Mouse (Mus musculus) T-helper 1 cell (primary cell): Measurements from ENCODE around the gene Rhox8.
"Not testable (repeated sequence)": the region's sequence is repeated elsewhere in the genome, so short reads cannot be mapped to it uniquely, and the experiment has no call there.

ENCODE experiments used
- in situ Hi-C: fragments of 300-600 bp; cut with MboI, MseI; formaldehyde crosslinking; loops from one replicate; pipeline ENCODE4 v1.15.1; 2025; ENCODE audit warnings: high pct_unique_total_duplicates

The Rhox8 gene

GRCm38 (mm10) chrX:37878844-37879243 lies at the start of gene Rhox8:
TSS of gene Rhox8 (minus strand) at chrX:37878944.
- in situ Hi-C loops, result no loop called here

GRCm38 (mm10) chrX:37916311-37916710 lies 37.6 kb upstream of the Rhox8 start:
- in situ Hi-C loops, result no loop called here

DNA sequence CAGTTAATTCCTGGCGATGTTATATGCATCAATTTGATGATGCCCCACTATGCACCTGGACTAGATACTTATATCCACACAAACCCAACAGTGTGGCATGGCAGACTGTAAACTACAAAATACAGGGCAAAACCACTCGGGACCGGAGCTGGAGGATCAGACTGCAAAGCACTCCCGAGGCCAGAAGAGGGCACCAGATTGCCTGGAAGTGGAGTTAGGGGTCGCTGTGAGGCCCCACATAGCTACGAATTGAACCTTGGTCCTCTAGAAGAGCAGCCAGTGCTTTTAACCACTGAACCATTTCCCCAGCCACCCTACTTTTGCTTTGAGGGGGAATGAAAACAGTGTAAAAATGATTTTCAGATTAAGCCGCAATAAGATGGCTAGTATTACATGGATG lies 29.8 kb upstream of the Rhox8 start:
- in situ Hi-C loops, result no loop called here

DNA sequence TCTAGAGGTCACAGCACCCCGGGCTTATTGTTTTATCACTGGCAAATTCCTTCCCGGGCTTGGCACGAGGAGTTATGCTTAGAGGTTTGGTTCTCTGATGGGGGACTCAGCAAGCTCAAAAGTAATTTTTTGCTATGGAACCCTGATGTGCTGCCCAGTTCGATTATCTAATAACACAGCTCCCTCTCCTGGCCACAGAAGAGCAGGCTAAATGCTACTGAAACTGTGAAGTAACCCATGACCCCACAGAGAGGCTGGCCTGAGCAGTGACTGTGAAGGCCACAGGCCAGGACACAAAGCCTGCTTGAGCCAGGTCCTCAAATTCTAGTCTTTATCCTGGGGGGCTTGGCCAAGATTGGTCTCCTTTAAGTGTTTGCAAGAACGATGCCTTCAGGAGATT lies 25.0 kb upstream of the Rhox8 start:
- in situ Hi-C loops, result loop anchor here (5.0 kb wide), 1 partner anchor 76 kb away; the partner anchor contains the start of gene Rhox6

GRCm38 (mm10) chrX:37901670-37902069 lies 22.9 kb upstream of the Rhox8 start, which contains the start of gene Rhox9:
TSS of gene Rhox9 (minus strand) at chrX:37901770.
- in situ Hi-C loops, result loop anchor here (5.0 kb wide), 1 partner anchor 74 kb away; the partner anchor contains the start of gene Rhox6

DNA sequence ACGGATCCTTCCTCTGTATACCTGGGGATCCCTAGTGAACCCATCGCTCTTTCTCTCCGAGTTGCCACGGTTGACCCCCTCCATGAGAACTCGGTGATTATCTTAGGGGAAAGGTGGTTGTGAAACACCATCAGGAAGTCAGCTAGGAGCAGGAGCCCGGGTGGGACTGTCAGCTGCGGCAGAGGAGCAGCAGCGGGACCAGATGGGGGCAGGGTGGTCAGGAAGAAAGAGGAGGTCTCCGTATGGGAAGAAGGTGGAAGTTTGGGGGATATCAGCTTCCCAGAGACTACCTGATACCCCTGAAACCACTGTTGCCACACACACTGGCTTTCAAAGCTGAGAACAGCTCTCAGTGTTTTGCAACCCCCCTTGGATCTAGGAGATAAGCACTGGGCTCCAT lies 18.4 kb upstream of the Rhox8 start, which contains the start of gene Rhox7b:
Rhox7b (minus strand) TSS at position 101 of the 400 bp plus-strand sequence.
- in situ Hi-C loops, result not testable (repeated sequence)

GRCm38 (mm10) chrX:37871641-37872040 lies 7.1 kb downstream of the Rhox8 start:
- in situ Hi-C loops, result no loop called here

DNA sequence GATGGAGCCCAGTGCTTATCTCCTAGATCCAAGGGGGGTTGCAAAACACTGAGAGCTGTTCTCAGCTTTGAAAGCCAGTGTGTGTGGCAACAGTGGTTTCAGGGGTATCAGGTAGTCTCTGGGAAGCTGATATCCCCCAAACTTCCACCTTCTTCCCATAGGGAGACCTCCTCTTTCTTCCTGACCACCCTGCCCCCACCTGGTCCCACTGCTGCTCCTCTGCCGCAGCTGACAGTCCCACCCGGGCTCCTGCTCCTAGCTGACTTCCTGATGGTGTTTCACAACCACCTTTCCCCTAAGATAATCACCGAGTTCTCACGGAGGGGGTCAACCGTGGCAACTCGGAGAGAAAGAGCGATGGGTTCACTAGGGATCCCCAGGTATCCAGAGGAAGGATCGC lies 47.4 kb downstream of the Rhox8 start, which contains the start of gene Rhox7a:
Rhox7a (plus strand) TSS at position 301 of the 400 bp plus-strand sequence.
- in situ Hi-C loops, result not testable (repeated sequence)

- in situ Hi-C loops, result loop anchor here (5.0 kb wide), 1 partner anchor 76 kb away; the partner anchor contains the start of gene Rhox9
These were observed 52.1 kb downstream of the Rhox8 start, which contains the start of gene Rhox6 for GRCm38 (mm10) chrX:37826610-37827009. TSS of gene Rhox6 (plus strand) at chrX:37826910.
